Mouse (Mus musculus) G1E (cell line): Measurements from ENCODE around the gene Slc16a8. TPM values are rescaled to one million over a fixed set of nuclear protein-coding genes. Genes with fewer than 3 reads are reported as not detected.

Experiments used
- ATAC-seq: 2 replicates; pipeline ENCODE4 v1.8.0; 2016; ENCODE audit warnings: mild to moderate bottlenecking; ENCODE audit not compliant: insufficient number of reproducible peaks, poor library complexity, low FRiP score, severe bottlenecking; ENCODE audit errors: extremely low read depth
- DNase-seq: peaks from one replicate; pipeline ENCODE4 v3.0.0; 2012; ENCODE audit warnings: low spot score
- H3K27me3 ChIP-seq: 2 replicates; pipeline ENCODE4 v1.6.1; 2012; ENCODE audit warnings: mild to moderate bottlenecking, low read length, inconsistent platforms; ENCODE audit not compliant: insufficient read depth
- H3K36me3 ChIP-seq: replicated peaks from 2 replicates; pipeline ENCODE3; 2012; ENCODE audit warnings: mild to moderate bottlenecking, inconsistent platforms
- H3K4me1 ChIP-seq: 2 replicates; pipeline ENCODE4 v1.6.1; 2012; ENCODE audit warnings: low read depth, low read length, inconsistent platforms, mixed read lengths; ENCODE audit not compliant: insufficient read depth
- H3K4me3 ChIP-seq: 2 replicates; pipeline ENCODE4 v1.5.1; 2012; ENCODE audit warnings: low read depth, mild to moderate bottlenecking, inconsistent platforms, low read length, moderate library complexity, mixed read lengths
- H3K9me3 ChIP-seq: replicated peaks from 2 replicates; pipeline ENCODE4 v1.6.1; 2012; ENCODE audit warnings: inconsistent platforms
- CTCF ChIP-seq: IDR thresholded peaks from 2 replicates; pipeline ENCODE4 v1.5.1; 2012; ENCODE audit warnings: low read depth, low read length, inconsistent platforms, mixed read lengths
- GATA1 ChIP-seq: IDR thresholded peaks from 2 replicates; pipeline ENCODE4 v1.6.1; 2012; ENCODE audit warnings: borderline replicate concordance, low read length, inconsistent platforms, mixed read lengths
- GATA2 ChIP-seq: IDR thresholded peaks from 2 replicates; pipeline ENCODE4 v1.6.1; 2012; ENCODE audit warnings: low read depth, low read length, inconsistent platforms, borderline replicate concordance
- POLR2AphosphoS5 ChIP-seq: IDR thresholded peaks from 2 replicates; pipeline ENCODE4 v1.6.1; 2012; ENCODE audit warnings: low read depth, low read length, inconsistent platforms; ENCODE audit not compliant: insufficient replicate concordance
- TAL1 ChIP-seq: conservative IDR thresholded peaks from 2 replicates; pipeline ENCODE4 v1.6.1; 2012; ENCODE audit warnings: low read depth, low read length, inconsistent platforms, mixed read lengths
- polyA plus RNA-seq: library from polyadenylated mRNA; stranded (reverse); fragments of >175 nt; gene quantifications from 2 replicates; pipeline ENCODE4 v1.2.3, GENCODE M21; 2012
- total RNA-seq, 2 experiments: library from RNA; stranded (forward) in 1 of 2; stranded (reverse) in 1 of 2; fragments of 200-1000 nt in 1 of 2; fragments of >200 nt in 1 of 2; fragmentation: Nextera tagmentation in 1 of 2; gene quantifications; 2 replicates each; pipeline ENCODE4 v1.2.3; 2014 to 2017

Slc16a8 gene
- total and polyA plus RNA-seq, 3 experiments: not detected

DNA sequence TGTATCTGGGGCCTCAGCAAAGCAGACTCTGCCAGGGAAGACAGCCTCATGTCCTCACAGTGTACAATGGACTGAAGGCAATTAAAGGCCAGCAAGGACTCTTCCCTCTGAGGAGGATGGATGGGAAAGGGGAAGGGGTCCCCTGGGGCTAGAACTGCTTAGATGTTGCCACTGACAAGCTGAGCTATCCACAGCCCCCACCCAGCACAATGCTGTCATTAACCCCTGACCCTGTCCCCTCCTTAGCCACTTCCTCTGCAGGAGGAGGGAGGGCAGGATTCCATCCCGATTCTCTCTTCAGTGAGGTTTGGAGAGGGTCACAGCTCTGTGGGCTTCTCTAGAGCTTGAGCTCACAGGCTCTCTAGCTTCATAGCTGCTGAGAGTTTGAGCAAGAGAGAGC lies 35.0 kb downstream of the Slc16a8 start:
- DNase-seq: no peak
- TF ChIP-seq TAL1: no peak
- TF ChIP-seq GATA2: no peak
- TF ChIP-seq GATA1: no peak
- TF ChIP-seq POLR2AphosphoS5: no peak
- TF ChIP-seq CTCF: no peak
- no peaks in the 10 kb centered on the region for H3K36me3 ChIP-seq
- H3K4me3 ChIP-seq: no peak overlapping the region
- 0 out of 2 replicates have a peak, but pooled peaks cover under 1% of the 10 kb centered on the region for H3K4me1 ChIP-seq
- ATAC-seq: no peak
- no peaks in the 10 kb centered on the region for H3K9me3 ChIP-seq
- H3K27me3 ChIP-seq: peaks cover 47% of the 10 kb centered on the region

GRCm38 (mm10) chr15:79216191-79216590 lies 38.4 kb downstream of the Slc16a8 start:
- Histone ChIP-seq H3K4me3 (no peak overlapping the region), H3K36me3 (no peaks in the 10 kb centered on the region), H3K4me1 (no peaks in the 10 kb centered on the region), H3K9me3 (no peaks in the 10 kb centered on the region), H3K27me3 (peaks cover 32% of the 10 kb centered on the region)
- DNase-seq: no peak
- TF ChIP-seq TAL1 (no peak), POLR2AphosphoS5 (no peak), GATA2 (no peak), CTCF (no peak), GATA1 (no peak)
- no peak for ATAC-seq

GRCm38 (mm10) chr15:79213591-79213990 lies 41.0 kb downstream of the Slc16a8 start:
- no peaks in the 10 kb centered on the region for H3K4me1 ChIP-seq
- H3K9me3 ChIP-seq: no peaks in the 10 kb centered on the region
- ATAC-seq (no peak), DNase-seq (no peak)
- no peaks in the 10 kb centered on the region for H3K36me3 ChIP-seq
- TF ChIP-seq GATA2 (no peak), TAL1 (no peak), POLR2AphosphoS5 (no peak), CTCF (no peak), GATA1 (no peak)
- H3K27me3 ChIP-seq: peaks cover 29% of the 10 kb centered on the region
- H3K4me3 ChIP-seq: no peak overlapping the region

GRCm38 (mm10) chr15:79212750-79213446 lies 41.7 kb downstream of the Slc16a8 start:
- ATAC-seq (no peak), DNase-seq (no peak)
- no peak overlapping the region for H3K4me3 ChIP-seq
- H3K9me3 ChIP-seq: no peaks in the 10 kb centered on the region
- H3K27me3 ChIP-seq: peaks cover 29% of the 10 kb centered on the region
- no peak for TF ChIP-seq TAL1
- TF ChIP-seq GATA2: no peak
- TF ChIP-seq POLR2AphosphoS5: no peak
- TF ChIP-seq CTCF: no peak
- TF ChIP-seq GATA1: no peak
- no peaks in the 10 kb centered on the region for H3K36me3 ChIP-seq
- H3K4me1 ChIP-seq: no peaks in the 10 kb centered on the region

- Histone ChIP-seq H3K36me3 (no peaks in the 10 kb centered on the region), H3K9me3 (no peaks in the 10 kb centered on the region), H3K4me1 (no peaks in the 10 kb centered on the region), H3K4me3 (no peak overlapping the region), H3K27me3 (peaks cover 23% of the 10 kb centered on the region)
- no peak for ATAC-seq
- no peak for DNase-seq
- TF ChIP-seq POLR2AphosphoS5 (no peak), GATA1 (no peak), GATA2 (no peak), TAL1 (no peak), CTCF (no peak)
Measured at GRCm38 (mm10) chr15:79210357-79210756, 44.2 kb downstream of the Slc16a8 start.

- peaks cover 25% of the 10 kb centered on the region for H3K27me3 ChIP-seq
- H3K4me1 ChIP-seq: no peaks in the 10 kb centered on the region
- ATAC-seq (no peak), DNase-seq (no peak)
- no peak for TF ChIP-seq TAL1
- TF ChIP-seq GATA1: no peak
- TF ChIP-seq POLR2AphosphoS5: no peak
- no peak for TF ChIP-seq GATA2
- no peak for TF ChIP-seq CTCF
- H3K36me3 ChIP-seq: no peaks in the 10 kb centered on the region
- no peak overlapping the region for H3K4me3 ChIP-seq
- H3K9me3 ChIP-seq: no peaks in the 10 kb centered on the region
Measured at GRCm38 (mm10) chr15:79208758-79209439, 45.7 kb downstream of the Slc16a8 start.
